Mouse (Mus musculus) cerebellum, adult 9-10 months (tissue): ENCODE results near the gene Myt1.
A peak's percentile ranks its signal among the peaks of the same experiment; 100 is the strongest.

Experiments
- DNase-seq: peaks from one replicate; pipeline ENCODE4 v3.0.0; 2022

The Myt1 gene

GRCm38 (mm10) chr2:181763006-181763830 is at the start of gene Myt1:
Gene Myt1 (plus strand): TSS chr2:181763332.
- no peak for DNase-seq

GRCm38 (mm10) chr2:181713749-181714148 is 49.4 kb upstream of the Myt1 start:
- DNase-seq = peak; percentile 56

- DNase-seq = no peak
Observed at GRCm38 (mm10) chr2:181714903-181715326, 48.2 kb upstream of the Myt1 start, which contains the start of gene Oprl1. Gene Oprl1 (plus strand): TSS chr2:181715016.

- DNase-seq = no peak
Observed at GRCm38 (mm10) chr2:181715382-181715781, 47.8 kb upstream of the Myt1 start.

- no peak for DNase-seq
Observed at GRCm38 (mm10) chr2:181716991-181717390, 46.1 kb upstream of the Myt1 start.

GRCm38 (mm10) chr2:181720061-181720460 is 43.1 kb upstream of the Myt1 start:
- peak; percentile 67 for DNase-seq

- DNase-seq = peak; percentile 86
Observed at GRCm38 (mm10) chr2:181721200-181721599, 41.9 kb upstream of the Myt1 start.

GRCm38 (mm10) chr2:181722213-181722612 is 40.9 kb upstream of the Myt1 start:
- no peak for DNase-seq

- no peak for DNase-seq
Observed at GRCm38 (mm10) chr2:181727659-181728262, 35.4 kb upstream of the Myt1 start.

- no peak for DNase-seq
Observed at GRCm38 (mm10) chr2:181730051-181730450, 33.1 kb upstream of the Myt1 start.

GRCm38 (mm10) chr2:181752626-181753025 is 10.5 kb upstream of the Myt1 start:
- peak; percentile 79 for DNase-seq

- DNase-seq = peak; percentile 54
Observed at GRCm38 (mm10) chr2:181758147-181758725, 4.9 kb upstream of the Myt1 start.

- peak; percentile 95 for DNase-seq
Observed at GRCm38 (mm10) chr2:181759041-181759440, 4.1 kb upstream of the Myt1 start.

- DNase-seq = no peak
Observed at GRCm38 (mm10) chr2:181763886-181764527, 875 bp downstream of the Myt1 start.

GRCm38 (mm10) chr2:181764600-181764999 is 1.5 kb downstream of the Myt1 start:
- DNase-seq = no peak

GRCm38 (mm10) chr2:181765251-181765650 is 2.1 kb downstream of the Myt1 start:
- no peak for DNase-seq

- DNase-seq = peak; percentile 90
Observed at GRCm38 (mm10) chr2:181766672-181767557, 3.8 kb downstream of the Myt1 start.

- no peak for DNase-seq
Observed at GRCm38 (mm10) chr2:181768451-181768850, 5.3 kb downstream of the Myt1 start.

- peak; percentile 78 for DNase-seq
Observed at GRCm38 (mm10) chr2:181769397-181769796, 6.3 kb downstream of the Myt1 start.

- DNase-seq = no peak
Observed at GRCm38 (mm10) chr2:181773203-181773602, 10.1 kb downstream of the Myt1 start.

- DNase-seq = peak; percentile 74
Observed at GRCm38 (mm10) chr2:181775786-181776185, 12.7 kb downstream of the Myt1 start.

GRCm38 (mm10) chr2:181777715-181778114 is 14.6 kb downstream of the Myt1 start:
- no peak for DNase-seq
